Mouse (Mus musculus) stomach, embryonic 15.5 days (tissue): ENCODE data around the gene Cnbp. TPM values are rescaled to one million over a fixed set of nuclear protein-coding genes. Genes with fewer than 3 reads are reported as not detected.

Experiments
- ATAC-seq: fragments of 200-750 bp; cut with Nextera tagmentation; 2 replicates; pipeline ENCODE4 v1.8.0; 2017; ENCODE audit warnings: low read depth, moderate number of reproducible peaks, moderate TSS enrichment; ENCODE audit not compliant: insufficient read depth, low FRiP score
- H3K27ac ChIP-seq: fragments of 300-500 bp; sonication (generic); 2 replicates; pipeline ENCODE4 v1.5.1; 2015; ENCODE audit warnings: mild to moderate bottlenecking, inconsistent platforms
- H3K27me3 ChIP-seq: fragments of 300-500 bp; sonication (generic); replicated peaks from 2 replicates; pipeline ENCODE4 v1.6.1; 2015; ENCODE audit warnings: inconsistent platforms
- H3K36me3 ChIP-seq: fragments of 300-500 bp; sonication (generic); 2 replicates; pipeline ENCODE4 v1.6.1; 2015; ENCODE audit warnings: inconsistent platforms
- H3K4me1 ChIP-seq: fragments of 300-500 bp; sonication (generic); 2 replicates; pipeline ENCODE4 v1.6.1; 2015; ENCODE audit warnings: inconsistent platforms
- H3K4me2 ChIP-seq: fragments of 300-500 bp; sonication (generic); 2 replicates; pipeline ENCODE4 v1.6.1; 2015; ENCODE audit warnings: mild to moderate bottlenecking, inconsistent platforms
- H3K4me3 ChIP-seq: fragments of 300-500 bp; sonication (generic); replicated peaks from 2 replicates; pipeline ENCODE4 v1.5.1; 2015; ENCODE audit warnings: inconsistent platforms
- H3K9ac ChIP-seq: fragments of 300-500 bp; sonication (generic); 2 replicates; pipeline ENCODE4 v1.6.1; 2015; ENCODE audit warnings: inconsistent platforms
- H3K9me3 ChIP-seq: fragments of 300-500 bp; sonication (generic); 2 replicates; pipeline ENCODE4 v1.6.1; 2016; ENCODE audit warnings: inconsistent platforms
- WGBS: fragments of 180-500 bp; shearing (Covaris S2); methylation state at CpG from one replicate; pipeline ENCODE4 v1.1.7; 2015; 5-methylcytosine and 5-hydroxymethylcytosine counted together
- polyA plus RNA-seq: library from polyadenylated mRNA; unstranded; fragments of >200 nt; fragmentation: Nextera tagmentation; extraction: Ambion mirVana; gene quantifications from 2 replicates; pipeline ENCODE4 v1.2.1, GENCODE M21; 2015

Cnbp gene
- polyA plus RNA-seq, 1 experiment from 2014 or later, result 975 TPM

- Histone ChIP-seq H3K4me1 (peaks cover 5% of the 10 kb centered on the region), H3K9me3 (no peaks in the 10 kb centered on the region), H3K4me2 (no peak overlapping the region), H3K27me3 (no peaks in the 10 kb centered on the region), H3K27ac (no peak overlapping the region), H3K9ac (no peak overlapping the region), H3K4me3 (no peak overlapping the region), H3K36me3 (peaks cover 33% of the 10 kb centered on the region)
- WGBS, result 74% methylated on average over 1 of the region's 1 CpGs
- ATAC-seq, result no peak
These were observed 4.1 kb downstream of the Cnbp start for GRCm38 (mm10) chr6:87846813-87847212.

- no peak for ATAC-seq
- H3K27me3 ChIP-seq, result no peaks in the 10 kb centered on the region
- H3K4me1 ChIP-seq, result peaks cover 5% of the 10 kb centered on the region
- no peak overlapping the region for H3K27ac ChIP-seq
- H3K4me3 ChIP-seq, result no peak overlapping the region
- no peak overlapping the region for H3K9ac ChIP-seq
- peaks cover 36% of the 10 kb centered on the region for H3K36me3 ChIP-seq
- WGBS, result 92% methylated on average over 13 of the region's 13 CpGs
- no peaks in the 10 kb centered on the region for H3K9me3 ChIP-seq
- no peak overlapping the region for H3K4me2 ChIP-seq
These were observed 5.7 kb downstream of the Cnbp start for GRCm38 (mm10) chr6:87845031-87845695.

- Histone ChIP-seq H3K9me3 (no peaks in the 10 kb centered on the region), H3K27me3 (no peaks in the 10 kb centered on the region), H3K4me2 (no peak overlapping the region), H3K27ac (no peak overlapping the region), H3K4me3 (no peak overlapping the region), H3K9ac (no peak overlapping the region), H3K4me1 (peaks cover 6% of the 10 kb centered on the region; the same call in 1 of the 2 replicates), H3K36me3 (peaks cover 36% of the 10 kb centered on the region)
- no peak for ATAC-seq
- WGBS, result 23% methylated on average over 1 of the region's 1 CpGs
These were observed 8.7 kb downstream of the Cnbp start for GRCm38 (mm10) chr6:87842254-87842653.

- H3K4me1 ChIP-seq, result 0 out of 2 replicates have a peak, but pooled peaks cover 6% of the 10 kb centered on the region
- H3K27me3 ChIP-seq, result no peaks in the 10 kb centered on the region
- H3K36me3 ChIP-seq, result peaks cover 36% of the 10 kb centered on the region
- H3K4me2 ChIP-seq, result no peak overlapping the region
- H3K9me3 ChIP-seq, result no peaks in the 10 kb centered on the region
- ATAC-seq, result no peak
- no peak overlapping the region for H3K27ac ChIP-seq
- H3K4me3 ChIP-seq, result no peak overlapping the region
- H3K9ac ChIP-seq, result no peak overlapping the region
- 75% methylated on average over 8 of the region's 8 CpGs for WGBS
These were observed 9.3 kb downstream of the Cnbp start for GRCm38 (mm10) chr6:87841635-87842034.

- H3K4me1 ChIP-seq, result 0 out of 2 replicates have a peak, but pooled peaks cover 6% of the 10 kb centered on the region
- no peak overlapping the region for H3K9ac ChIP-seq
- 54% methylated on average over 11 of the region's 11 CpGs for WGBS
- no peaks in the 10 kb centered on the region for H3K9me3 ChIP-seq
- peaks cover 29% of the 10 kb centered on the region for H3K36me3 ChIP-seq
- no peaks in the 10 kb centered on the region for H3K27me3 ChIP-seq
- no peak for ATAC-seq
- peak overlapping the region; percentile 74; the same call in 1 of the 2 replicates for H3K4me2 ChIP-seq
- no peak overlapping the region for H3K4me3 ChIP-seq
- 0 out of 2 replicates have a peak overlapping the region, but pooled peaks have one; percentile 95 for H3K27ac ChIP-seq
These were observed 11.0 kb downstream of the Cnbp start for GRCm38 (mm10) chr6:87839797-87840341.

- H3K9ac ChIP-seq, result peak within 1 kb of the TSS; percentile 63
- H3K9me3 ChIP-seq, result no peaks in the 10 kb centered on the region
- WGBS, result under 1% methylated on average over 46 of the region's 46 CpGs
- H3K27ac ChIP-seq, result peak within 1 kb of the TSS; percentile 95
- H3K4me2 ChIP-seq, result peak within 1 kb of the TSS; percentile 74
- ATAC-seq, result peak; percentile 98
- H3K27me3 ChIP-seq, result no peaks in the 10 kb centered on the region
- peak within 1 kb of the TSS; percentile 65 for H3K4me3 ChIP-seq
- peaks cover 20% of the 10 kb centered on the region for H3K36me3 ChIP-seq
- 0 out of 2 replicates have a peak, but pooled peaks cover 6% of the 10 kb centered on the region for H3K4me1 ChIP-seq
These were observed 12.2 kb downstream of the Cnbp start, which contains the start of gene Isy1 for GRCm38 (mm10) chr6:87838551-87839197. Gene Isy1 (minus strand): TSS chr6:87838798.

GRCm38 (mm10) chr6:87835695-87836094 lies 15.2 kb downstream of the Cnbp start, which contains the start of gene Gm45140:
Gene Gm45140 (minus strand): TSS chr6:87835795.
- no peak within 1 kb of the TSS for H3K9ac ChIP-seq
- WGBS, result 92% methylated on average over 7 of the region's 7 CpGs

GRCm38 (mm10) chr6:87820366-87820765 lies 30.5 kb downstream of the Cnbp start:
- Histone ChIP-seq H3K4me3 (no peak overlapping the region), H3K4me2 (no peak overlapping the region), H3K9me3 (no peaks in the 10 kb centered on the region), H3K4me1 (no peaks in the 10 kb centered on the region), H3K27me3 (no peaks in the 10 kb centered on the region), H3K36me3 (peaks cover 65% of the 10 kb centered on the region), H3K9ac (no peak overlapping the region), H3K27ac (no peak overlapping the region)
- 88% methylated on average over 2 of the region's 2 CpGs for WGBS
- no peak for ATAC-seq

More at GRCm38 (mm10) chr6:87835695-87836094, 15.2 kb downstream of the Cnbp start, which contains the start of gene Gm45140:
- H3K27me3 ChIP-seq, result no peaks in the 10 kb centered on the region
- no peak within 1 kb of the TSS for H3K4me3 ChIP-seq
- no peak for ATAC-seq
- peaks cover 6% of the 10 kb centered on the region for H3K36me3 ChIP-seq
- H3K4me2 ChIP-seq, result no peak within 1 kb of the TSS
- no peak within 1 kb of the TSS for H3K27ac ChIP-seq
- no peaks in the 10 kb centered on the region for H3K9me3 ChIP-seq
- H3K4me1 ChIP-seq, result 0 out of 2 replicates have a peak, but pooled peaks cover 6% of the 10 kb centered on the region

GRCm38 (mm10) chr6:87814486-87814885 lies 36.4 kb downstream of the Cnbp start:
- Histone ChIP-seq H3K4me2 (no peak overlapping the region), H3K4me3 (no peak overlapping the region), H3K27ac (no peak overlapping the region), H3K9ac (no peak overlapping the region), H3K36me3 (peaks cover 25% of the 10 kb centered on the region), H3K9me3 (no peaks in the 10 kb centered on the region), H3K27me3 (no peaks in the 10 kb centered on the region), H3K4me1 (peaks cover 14% of the 10 kb centered on the region)
- WGBS, result 90% methylated on average over 5 of the region's 5 CpGs
- ATAC-seq, result no peak

- H3K36me3 ChIP-seq, result peaks cover 9% of the 10 kb centered on the region; the same call in 1 of the 2 replicates
- H3K27me3 ChIP-seq, result no peaks in the 10 kb centered on the region
- peak overlapping the region; percentile 58; the same call in 1 of the 2 replicates for H3K9ac ChIP-seq
- WGBS, result 86% methylated on average over 1 of the region's 1 CpGs
- H3K9me3 ChIP-seq, result no peaks in the 10 kb centered on the region
- H3K4me2 ChIP-seq, result peak overlapping the region; percentile 87
- H3K4me1 ChIP-seq, result peaks cover 20% of the 10 kb centered on the region
- peak overlapping the region; percentile 79 for H3K4me3 ChIP-seq
- no peak for ATAC-seq
- H3K27ac ChIP-seq, result peak overlapping the region; percentile 86
These were observed 38.2 kb downstream of the Cnbp start for GRCm38 (mm10) chr6:87812656-87813055.

GRCm38 (mm10) chr6:87811675-87812338 lies 39.1 kb downstream of the Cnbp start, which contains the start of gene Rab43:
Gene Rab43 (minus strand): TSS chr6:87812164.
- Histone ChIP-seq H3K27me3 (no peaks in the 10 kb centered on the region), H3K4me3 (peak within 1 kb of the TSS; percentile 79), H3K36me3 (peaks cover 6% of the 10 kb centered on the region; the same call in 1 of the 2 replicates), H3K9me3 (no peaks in the 10 kb centered on the region), H3K4me2 (peak within 1 kb of the TSS; percentile 87), H3K27ac (peak within 1 kb of the TSS; percentile 86), H3K9ac (peak within 1 kb of the TSS; percentile 58), H3K4me1 (peaks cover 23% of the 10 kb centered on the region)
- ATAC-seq, result peak; percentile 96
- under 1% methylated on average over 43 of the region's 56 CpGs for WGBS
